Mouse (Mus musculus) ES-CJ7 (cell line): ENCODE measurements around the gene Bcl9.

Experiments
- DNase-seq: peaks from one replicate; pipeline ENCODE4 v3.0.0; 2011; ENCODE audit warnings: low read depth, low spot score

Bcl9 gene

GRCm38 (mm10) chr3:97296941-97297552, 670 bp downstream of the Bcl9 start:
- peak; percentile 31 for DNase-seq

GRCm38 (mm10) chr3:97294334-97294733, 3.4 kb downstream of the Bcl9 start:
- DNase-seq = no peak

GRCm38 (mm10) chr3:97284878-97285277, 12.8 kb downstream of the Bcl9 start:
- no peak for DNase-seq

GRCm38 (mm10) chr3:97284056-97284455, 13.7 kb downstream of the Bcl9 start:
- DNase-seq = no peak

- DNase-seq = no peak
Measured at GRCm38 (mm10) chr3:97281426-97281825, 16.3 kb downstream of the Bcl9 start.

- DNase-seq = no peak
Measured at GRCm38 (mm10) chr3:97275708-97276107, 22.0 kb downstream of the Bcl9 start.

- no peak for DNase-seq
Measured at GRCm38 (mm10) chr3:97274516-97275230, 23.0 kb downstream of the Bcl9 start.

GRCm38 (mm10) chr3:97273876-97274275, 23.8 kb downstream of the Bcl9 start:
- no peak for DNase-seq

GRCm38 (mm10) chr3:97265667-97266415, 31.9 kb downstream of the Bcl9 start:
- no peak for DNase-seq

GRCm38 (mm10) chr3:97262235-97262634, 35.5 kb downstream of the Bcl9 start:
- peak; percentile 57 for DNase-seq

- DNase-seq = no peak
Measured at GRCm38 (mm10) chr3:97255706-97256339, 41.9 kb downstream of the Bcl9 start.

- DNase-seq = no peak
Measured at GRCm38 (mm10) chr3:97254861-97255465, 42.8 kb downstream of the Bcl9 start.

- no peak for DNase-seq
Measured at GRCm38 (mm10) chr3:97253823-97254600, 43.7 kb downstream of the Bcl9 start.

- DNase-seq = no peak
Measured at GRCm38 (mm10) chr3:97252896-97253295, 44.8 kb downstream of the Bcl9 start.

- no peak for DNase-seq
Measured at GRCm38 (mm10) chr3:97242629-97243167, 55.0 kb downstream of the Bcl9 start.

- DNase-seq = no peak
Measured at GRCm38 (mm10) chr3:97241826-97242225, 55.9 kb downstream of the Bcl9 start.

GRCm38 (mm10) chr3:97239793-97240192, 57.9 kb downstream of the Bcl9 start:
- DNase-seq = no peak

- DNase-seq = no peak
Measured at GRCm38 (mm10) chr3:97239316-97239715, 58.4 kb downstream of the Bcl9 start.

- DNase-seq = no peak
Measured at GRCm38 (mm10) chr3:97238521-97238920, 59.2 kb downstream of the Bcl9 start.

GRCm38 (mm10) chr3:97237403-97237802, 60.3 kb downstream of the Bcl9 start:
- DNase-seq = no peak

GRCm38 (mm10) chr3:97234797-97235196, 62.9 kb downstream of the Bcl9 start:
- DNase-seq = peak; percentile 25
